Mouse (Mus musculus) cerebellum, postnatal 36 days (tissue): ENCODE measurements around the gene Pkdrej.
"Not testable (repeated sequence)": the region's sequence is repeated elsewhere in the genome, so short reads cannot be mapped to it uniquely, and the experiment has no call there.

Experiments
- DNase-seq, 2 experiments: peaks; one replicate each; pipeline ENCODE4 v3.0.0; 2021 to 2022; ENCODE audit warnings: mixed read lengths in 2 of 2

Pkdrej gene

GRCm38 (mm10) chr15:85821203-85822010 lies at the start of gene Pkdrej:
TSS of gene Pkdrej (minus strand) at chr15:85821734.
- peak; percentile 52 to 61 for DNase-seq

- peak; percentile 74 to 80 for DNase-seq
These were observed 46.2 kb upstream of the Pkdrej start for GRCm38 (mm10) chr15:85867696-85868095.

GRCm38 (mm10) chr15:85865913-85866312 lies 44.4 kb upstream of the Pkdrej start:
- DNase-seq, result not testable (repeated sequence)

GRCm38 (mm10) chr15:85859490-85860031 lies 38.0 kb upstream of the Pkdrej start, which contains the start of gene Gtse1:
TSS of gene Gtse1 (plus strand) at chr15:85859745.
- DNase-seq, result peak; percentile 92 to 95

GRCm38 (mm10) chr15:85858980-85859489 lies 37.5 kb upstream of the Pkdrej start:
- peak in 1 of 2 experiments; percentile 30 for DNase-seq

- DNase-seq, result peak; percentile 29 to 37
These were observed 30.3 kb upstream of the Pkdrej start for GRCm38 (mm10) chr15:85851656-85852392.

- peak; percentile 61 to 70 for DNase-seq
These were observed 23.5 kb upstream of the Pkdrej start for GRCm38 (mm10) chr15:85845071-85845470.

- DNase-seq, result no peak
These were observed 20.3 kb upstream of the Pkdrej start for GRCm38 (mm10) chr15:85841796-85842360.

- DNase-seq, result no peak
These were observed 19.4 kb upstream of the Pkdrej start for GRCm38 (mm10) chr15:85840983-85841382.

GRCm38 (mm10) chr15:85836887-85837286 lies 15.4 kb upstream of the Pkdrej start:
- DNase-seq, result no peak

GRCm38 (mm10) chr15:85835335-85835734 lies 13.8 kb upstream of the Pkdrej start:
- DNase-seq, result no peak

- DNase-seq, result no peak
These were observed 11.1 kb upstream of the Pkdrej start for GRCm38 (mm10) chr15:85832599-85832998.

- peak; percentile 84 to 87 for DNase-seq
These were observed 10.5 kb upstream of the Pkdrej start, which contains the start of gene Ttc38 for GRCm38 (mm10) chr15:85831954-85832590. TSS of gene Ttc38 (plus strand) at chr15:85832306.

GRCm38 (mm10) chr15:85829470-85829869 lies 7.9 kb upstream of the Pkdrej start:
- DNase-seq, result no peak

GRCm38 (mm10) chr15:85828071-85828470 lies 6.5 kb upstream of the Pkdrej start:
- no peak for DNase-seq

- DNase-seq, result no peak
These were observed 5.1 kb upstream of the Pkdrej start for GRCm38 (mm10) chr15:85826676-85827075.

- peak in 1 of 2 experiments; percentile 38 for DNase-seq
These were observed 451 bp upstream of the Pkdrej start for GRCm38 (mm10) chr15:85822011-85822359.

GRCm38 (mm10) chr15:85813428-85813827 lies 8.1 kb downstream of the Pkdrej start:
- no peak for DNase-seq

GRCm38 (mm10) chr15:85811535-85812277 lies 9.8 kb downstream of the Pkdrej start, which contains the start of gene Cdpf1:
TSS of gene Cdpf1 (minus strand) at chr15:85811697.
- DNase-seq, result peak; percentile 99 to 100

- peak; percentile 85 to 86 for DNase-seq
These were observed 10.6 kb downstream of the Pkdrej start for GRCm38 (mm10) chr15:85810806-85811521.

GRCm38 (mm10) chr15:85810462-85810805 lies 11.1 kb downstream of the Pkdrej start:
- DNase-seq, result peak in 1 of 2 experiments; percentile 26
